Mouse (Mus musculus): ENCODE measurements at regions not wholly inside any gene's neighbourhood (a gene's known extent, or its start where the extent isn't known, plus 50 kb on each side); places are given as distances from the start of the nearest gene placed in this dataset.

- intact Hi-C loops (cut with DNase I; ENCODE audit: low total_unique reads), result no loop called here
- DNase-seq, result no peak
Observed at GRCm38 (mm10) chr3:121867301-121867700, 52.2 kb upstream of the Abcd3 start.

GRCm38 (mm10) chr3:121864734-121865445, 49.8 kb upstream of the Abcd3 start:
- intact Hi-C loops (cut with DNase I; ENCODE audit: low total_unique reads), result no loop called here
- DNase-seq, result no peak

All from gastrocnemius, postnatal 14 days (tissue).